Mouse (Mus musculus) MEL (cell line): ENCODE measurements at regions not wholly inside any gene's neighbourhood (a gene's known extent, or its start where the extent isn't known, plus 50 kb on each side); places are given as distances from the start of the nearest gene placed in this dataset.

Experiments
- DNase-seq: peaks from one replicate; pipeline ENCODE4 v3.0.0; 2011; ENCODE audit warnings: low read depth, low spot score
- H3K27ac ChIP-seq: 2 replicates; pipeline ENCODE4 v1.5.1; 2012; ENCODE audit warnings: low read depth, mild to moderate bottlenecking, control low read depth, low read length, moderate library complexity; ENCODE audit not compliant: control insufficient read depth
- H3K27me3 ChIP-seq, 2 experiments: fragments of 150-350 bp in 1 of 2; sonication (generic) in 1 of 2; 2 replicates each; pipeline ENCODE4 v1.6.1; 2012; ENCODE audit warnings: low read length in 2 of 2, mild to moderate bottlenecking in 2 of 2, improper control_type of control experiment in 1 of 2, moderate library complexity in 1 of 2; ENCODE audit not compliant: insufficient read depth in 2 of 2, control insufficient read depth in 1 of 2
- H3K36me3 ChIP-seq, 2 experiments: 2 replicates each; pipeline ENCODE4 v1.6.1; 2012 to 2014; ENCODE audit warnings: low read length in 2 of 2, improper control_type of control experiment in 1 of 2, inconsistent platforms in 1 of 2, mild to moderate bottlenecking in 1 of 2; ENCODE audit not compliant: insufficient read depth in 2 of 2, control insufficient read depth in 1 of 2
- H3K4me1 ChIP-seq, 2 experiments: fragments of 150-350 bp in 1 of 2; sonication (generic) in 1 of 2; 2 replicates each; pipeline ENCODE4 v1.6.1; 2012; ENCODE audit warnings: low read length in 2 of 2, improper control_type of control experiment in 1 of 2, mild to moderate bottlenecking in 1 of 2; ENCODE audit not compliant: insufficient read depth in 2 of 2, control insufficient read depth in 1 of 2
- H3K4me3 ChIP-seq, 2 experiments: fragments of 150-350 bp in 1 of 2; sonication (generic) in 1 of 2; 2 replicates each; pipeline ENCODE4 v1.5.1; 2012; ENCODE audit warnings: low read depth in 2 of 2, low read length in 2 of 2, mild to moderate bottlenecking in 2 of 2, moderate library complexity in 2 of 2, control low read depth in 1 of 2, improper control_type of control experiment in 1 of 2; ENCODE audit not compliant: control insufficient read depth in 1 of 2, insufficient read depth in 1 of 2
- H3K79me2 ChIP-seq: 2 replicates; pipeline ENCODE4 v1.6.1; 2012; ENCODE audit warnings: mild to moderate bottlenecking, low read length, moderate library complexity; ENCODE audit not compliant: control insufficient read depth, poor library complexity, insufficient read depth
- H3K9ac ChIP-seq: 2 replicates; pipeline ENCODE4 v1.6.1; 2012; ENCODE audit warnings: low read depth, mild to moderate bottlenecking, control low read depth, low read length, moderate library complexity; ENCODE audit not compliant: control insufficient read depth, poor library complexity, severe bottlenecking
- H3K9me3 ChIP-seq: fragments of 150-350 bp; sonication (generic); replicated peaks from 2 replicates; pipeline ENCODE4 v1.6.1; 2012; ENCODE audit warnings: mild to moderate bottlenecking, low read length, improper control_type of control experiment, moderate library complexity; ENCODE audit not compliant: insufficient read depth
- BHLHE40 ChIP-seq: IDR thresholded peaks from 2 replicates; pipeline ENCODE4 v1.6.1; 2012; ENCODE audit warnings: low read depth, mild to moderate bottlenecking, inconsistent platforms, low read length, improper control_type of control experiment, borderline replicate concordance
- CHD2 ChIP-seq: IDR thresholded peaks from 2 replicates; pipeline ENCODE4 v1.6.1; 2011; ENCODE audit warnings: low read length, improper control_type of control experiment
- E2F4 ChIP-seq: IDR thresholded peaks from 2 replicates; pipeline ENCODE4 v1.6.1; 2011; ENCODE audit warnings: low read depth, low read length, improper control_type of control experiment, borderline replicate concordance
- ELF1 ChIP-seq: IDR thresholded peaks from 2 replicates; pipeline ENCODE4 v1.6.1; 2014; ENCODE audit warnings: low read depth, mild to moderate bottlenecking, inconsistent platforms, low read length, improper control_type of control experiment, moderate library complexity
- EP300 ChIP-seq, 2 experiments: IDR thresholded peaks; 2 replicates each; pipeline ENCODE4 v1.6.1; 2011; ENCODE audit warnings: improper control_type of control experiment in 2 of 2, low read length in 2 of 2, low read depth in 1 of 2, mild to moderate bottlenecking in 1 of 2
- ETS1 ChIP-seq: IDR thresholded peaks from 2 replicates; pipeline ENCODE4 v1.6.1; 2012; ENCODE audit warnings: low read depth, mild to moderate bottlenecking, inconsistent platforms, low read length, improper control_type of control experiment, moderate library complexity
- GATA1 ChIP-seq: IDR thresholded peaks from 2 replicates; pipeline ENCODE4 v1.6.1; 2011; ENCODE audit warnings: low read depth, low read length, improper control_type of control experiment
- HCFC1 ChIP-seq: IDR thresholded peaks from 2 replicates; pipeline ENCODE4 v1.6.1; 2012; ENCODE audit warnings: low read depth, mild to moderate bottlenecking, inconsistent platforms, low read length, improper control_type of control experiment, moderate library complexity
- MAFK ChIP-seq: IDR thresholded peaks from 2 replicates; pipeline ENCODE4 v1.6.1; 2011; ENCODE audit warnings: low read depth, mild to moderate bottlenecking, low read length, improper control_type of control experiment, borderline replicate concordance
- MAZ ChIP-seq: IDR thresholded peaks from 2 replicates; pipeline ENCODE4 v1.6.1; 2012; ENCODE audit warnings: low read depth, mild to moderate bottlenecking, inconsistent platforms, low read length, improper control_type of control experiment
- MYC ChIP-seq: IDR thresholded peaks from 2 replicates; pipeline ENCODE4 v1.6.1; 2011; ENCODE audit warnings: low read depth, mild to moderate bottlenecking, low read length, improper control_type of control experiment, moderate library complexity
- POLR2AphosphoS2 ChIP-seq: IDR thresholded peaks from 2 replicates; pipeline ENCODE4 v1.6.1; 2011; ENCODE audit warnings: low read length, improper control_type of control experiment
- RCOR1 ChIP-seq: IDR thresholded peaks from 2 replicates; pipeline ENCODE4 v1.6.1; 2012; ENCODE audit warnings: low read depth, mild to moderate bottlenecking, inconsistent platforms, low read length, improper control_type of control experiment
- SIN3A ChIP-seq: IDR thresholded peaks from 2 replicates; pipeline ENCODE4 v1.6.1; 2012; ENCODE audit warnings: low read length, improper control_type of control experiment, inconsistent platforms
- SMC3 ChIP-seq: IDR thresholded peaks from 2 replicates; pipeline ENCODE4 v1.6.1; 2011; ENCODE audit warnings: low read depth, low read length, improper control_type of control experiment
- TBP ChIP-seq: IDR thresholded peaks from 2 replicates; pipeline ENCODE4 v1.8.0; 2011; ENCODE audit warnings: low read depth, low read length, improper control_type of control experiment
- TCF12 ChIP-seq: IDR thresholded peaks from 2 replicates; pipeline ENCODE4 v1.6.1; 2014; ENCODE audit warnings: low read depth, mild to moderate bottlenecking, inconsistent platforms, low read length, improper control_type of control experiment, moderate library complexity
- UBTF ChIP-seq: IDR thresholded peaks from 2 replicates; pipeline ENCODE4 v1.6.1; 2012; ENCODE audit warnings: low read depth, mild to moderate bottlenecking, inconsistent platforms, low read length, improper control_type of control experiment, moderate library complexity, borderline replicate concordance; ENCODE audit not compliant: insufficient read depth
- ZC3H11A ChIP-seq: IDR thresholded peaks from 2 replicates; pipeline ENCODE4 v1.6.1; 2012; ENCODE audit warnings: low read depth, mild to moderate bottlenecking, inconsistent platforms, low read length, improper control_type of control experiment

DNA sequence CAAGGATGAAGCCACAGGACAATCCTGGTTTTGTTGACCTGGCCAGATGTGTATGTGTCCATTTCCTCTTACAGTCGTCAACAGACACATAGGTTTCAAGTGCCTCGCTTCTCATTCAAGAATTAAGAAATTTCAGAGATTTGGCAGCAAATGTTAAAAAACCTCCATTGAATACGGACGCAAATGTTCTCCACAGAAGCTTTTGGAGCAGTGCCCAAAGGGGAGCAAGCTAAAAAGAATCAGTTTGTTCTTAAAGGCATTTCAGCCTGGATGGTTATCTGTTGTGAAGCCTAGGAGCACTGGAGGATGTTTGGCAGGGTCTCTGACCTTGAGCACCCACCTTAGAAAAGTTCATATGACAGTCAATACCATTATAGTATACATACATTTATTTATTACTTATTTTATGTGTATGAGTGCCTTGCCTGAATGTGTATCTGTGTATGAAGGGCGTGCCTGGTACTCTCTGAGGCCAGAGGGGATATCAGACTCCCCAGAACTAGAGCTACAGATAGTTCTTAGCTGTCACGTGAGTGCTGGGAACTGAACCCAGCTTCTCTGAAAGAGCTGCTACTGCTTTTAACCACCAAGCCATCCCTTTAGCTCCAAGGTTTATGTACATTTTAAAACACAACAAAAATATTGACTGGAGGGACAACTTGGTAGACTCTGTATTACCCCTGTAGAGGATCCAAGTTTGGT is 221.7 kb downstream of the Qdpr start (continued):
- TF ChIP-seq BHLHE40 (peak; percentile 97), ZC3H11A (no peak)

DNA sequence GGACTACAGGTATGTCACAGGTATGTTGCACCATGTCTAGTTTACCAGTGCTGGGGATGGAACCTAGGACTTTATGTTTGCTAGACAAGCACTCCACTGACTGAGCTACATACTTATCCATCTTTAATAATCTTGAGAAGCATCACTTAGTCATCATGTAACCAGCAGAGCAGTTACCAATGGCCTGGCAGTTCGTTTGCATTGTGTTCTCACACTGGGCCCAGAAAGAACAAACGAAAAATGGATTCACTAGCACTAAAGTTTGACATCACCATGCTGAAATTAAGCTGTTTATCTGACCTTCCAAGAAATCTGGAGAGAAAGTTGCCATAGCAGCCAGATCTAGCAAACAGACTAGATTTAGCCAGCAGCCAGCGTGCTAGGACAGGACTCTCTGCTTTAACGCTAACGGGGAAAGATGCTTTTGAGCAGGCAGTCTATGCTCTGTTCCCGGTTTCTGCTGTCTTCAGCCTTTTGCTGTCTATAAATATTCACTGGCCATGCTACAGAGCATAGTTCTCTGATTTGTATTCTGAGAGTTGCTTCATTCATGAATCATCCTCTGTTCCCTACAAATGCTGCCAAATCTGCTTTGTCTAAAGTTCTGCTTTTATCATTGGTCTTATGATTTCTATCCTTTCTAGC is 229.6 kb downstream of the Qdpr start:
- Histone ChIP-seq H3K79me2 (no peaks in the 10 kb centered on the region), H3K9ac (no peak overlapping the region), H3K4me1 (peaks cover 6 to 20% of the 10 kb centered on the region in 2 experiments), H3K9me3 (no peaks in the 10 kb centered on the region), H3K27ac (no peak overlapping the region), H3K36me3 (peaks cover 0 to 16% of the 10 kb centered on the region in 2 experiments; a peak in 2 of 4 replicates), H3K4me3 (no peak overlapping the region), H3K27me3 (no peaks in the 10 kb centered on the region)
- TF ChIP-seq RCOR1 (peak; percentile 50; the same call in 1 of the 2 replicates), BHLHE40 (no peak)
- DNase-seq = no peak

DNA sequence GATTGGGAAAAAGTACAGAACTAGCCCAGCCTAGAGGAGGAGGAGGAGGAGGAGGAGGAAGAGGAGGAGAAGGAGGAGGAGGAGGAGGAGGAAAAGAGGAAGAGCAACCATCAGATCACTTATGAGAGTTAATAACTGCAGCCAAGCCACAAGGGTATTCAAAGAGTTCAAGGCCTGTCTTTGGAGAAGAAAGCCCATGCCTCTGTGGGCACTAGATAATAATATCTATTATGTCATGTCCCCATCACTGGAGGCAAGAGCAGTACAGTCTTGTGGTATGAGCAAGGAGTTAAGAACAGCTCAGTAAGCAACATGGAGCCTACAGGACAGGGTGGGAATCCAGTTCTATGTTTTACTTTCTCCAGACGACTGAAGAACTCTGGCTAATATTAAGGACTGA is 230.5 kb downstream of the Qdpr start:
- TF ChIP-seq UBTF (no peak), SMC3 (no peak), E2F4 (no peak), ZC3H11A (no peak), CHD2 (no peak), POLR2AphosphoS2 (no peak), MYC (no peak), ETS1 (0 out of 2 replicates have a peak, but pooled peaks have one; percentile 43), ELF1 (no peak), HCFC1 (no peak), GATA1 (peak; percentile 56), TCF12 (peak; percentile 82), MAFK (no peak), TBP (no peak), MAZ (no peak), EP300 (IDR thresholded peaks at IDR 0.05; ENCODE audit: low read depth in 1 of 2, low read length in 2 of 2) (peak; percentile 73), SIN3A (no peak)
- TF ChIP-seq, all 39 proteins: peak for 4
- Histone ChIP-seq H3K36me3 (peaks cover 0 to 16% of the 10 kb centered on the region in 2 experiments; a peak in 2 of 4 replicates), H3K27ac (no peak overlapping the region; the same call in 1 of the 2 replicates), H3K27me3 (no peaks in the 10 kb centered on the region), H3K9me3 (no peaks in the 10 kb centered on the region), H3K79me2 (no peaks in the 10 kb centered on the region), H3K4me1 (peaks cover 6 to 20% of the 10 kb centered on the region in 2 experiments), H3K9ac (no peak overlapping the region), H3K4me3 (no peak overlapping the region)
- DNase-seq = peak; percentile 65
